Mouse (Mus musculus) liver, adult (tissue): ENCODE data around the gene March1.

ENCODE experiments used
- GATA4 ChIP-seq: IDR thresholded peaks from 2 replicates; pipeline ENCODE4 v1.6.1; 2014; ENCODE audit warnings: mild to moderate bottlenecking, low read length; ENCODE audit not compliant: insufficient replicate concordance

March1 gene

DNA sequence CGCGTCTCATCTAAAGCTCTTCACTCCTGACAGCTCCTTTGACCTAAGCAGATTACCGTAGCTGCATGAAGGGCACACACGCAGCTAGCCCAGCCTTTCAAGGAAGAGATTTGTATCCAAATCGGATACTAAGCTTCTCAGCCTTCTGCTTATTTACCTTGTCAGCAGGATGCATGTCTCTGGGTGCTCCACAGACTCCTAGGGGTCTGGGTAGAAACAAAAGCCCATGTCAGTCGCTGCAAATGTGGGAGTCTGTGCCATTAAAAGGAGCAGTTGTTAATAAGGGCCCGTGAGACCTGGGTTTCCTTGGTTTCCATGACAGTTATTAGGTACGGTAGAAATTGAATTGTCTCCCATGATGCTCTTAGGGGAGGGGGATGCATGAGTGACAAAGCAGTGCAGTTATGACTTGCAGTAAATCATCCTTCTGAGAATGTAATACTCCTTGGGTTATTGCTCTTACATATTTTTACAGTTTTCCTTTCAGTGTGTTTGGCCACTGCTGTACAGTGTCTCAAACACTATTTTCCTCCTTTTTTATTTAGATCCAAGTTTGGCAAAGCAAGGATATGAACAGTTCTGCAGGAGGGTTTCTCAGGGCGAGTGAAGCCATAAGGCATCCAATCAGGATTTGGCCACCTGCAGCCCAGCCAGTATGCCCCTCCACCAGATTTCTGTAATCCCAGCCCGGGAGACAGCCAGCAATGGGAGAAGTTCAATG is 349.0 kb downstream of the March1 start:
- no peak for TF ChIP-seq GATA4

GRCm38 (mm10) chr8:65967223-65967778 is 349.6 kb downstream of the March1 start:
- TF ChIP-seq GATA4, result no peak

DNA sequence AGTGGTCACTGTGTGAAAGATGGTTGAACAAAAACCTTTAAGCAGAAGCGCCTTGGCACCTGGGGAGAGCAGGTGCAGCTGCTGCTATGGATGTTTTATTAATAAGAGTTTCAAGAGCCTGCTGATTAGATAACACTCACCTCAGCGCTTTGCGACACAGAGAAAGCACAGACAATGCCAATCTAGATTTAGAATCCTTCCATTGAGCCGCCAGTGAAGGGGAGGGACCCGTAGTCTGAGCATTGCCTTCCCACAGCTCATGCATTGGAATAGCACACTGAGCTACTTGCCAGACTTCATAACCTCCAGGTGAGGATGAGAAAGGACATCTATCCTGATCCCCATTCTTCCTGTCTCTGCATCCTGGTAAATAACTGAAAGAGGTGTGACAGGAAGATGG is 359.2 kb downstream of the March1 start:
- no peak for TF ChIP-seq GATA4

GRCm38 (mm10) chr8:65982039-65982438 is 364.3 kb downstream of the March1 start:
- TF ChIP-seq GATA4, result no peak

DNA sequence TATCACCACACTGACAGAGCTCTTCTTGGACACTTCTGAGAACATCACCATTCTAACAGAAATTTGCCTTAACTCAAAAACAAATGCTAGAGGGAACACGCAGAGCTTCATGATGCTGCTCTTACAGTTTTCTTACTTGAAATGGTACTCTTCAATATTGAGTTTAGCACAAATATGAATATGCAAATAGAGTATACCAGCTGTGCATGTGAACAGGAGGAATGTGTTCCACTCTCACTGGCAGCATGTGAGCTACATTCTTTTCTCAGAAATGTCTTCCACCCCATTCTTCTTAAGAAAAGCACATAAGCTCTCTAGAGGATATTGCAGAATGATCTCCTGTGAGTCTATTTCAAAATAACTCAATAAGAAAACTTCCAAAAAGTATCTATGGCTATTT is 370.0 kb downstream of the March1 start:
- TF ChIP-seq GATA4, result no peak

- no peak for TF ChIP-seq GATA4
These were observed 405.1 kb downstream of the March1 start for GRCm38 (mm10) chr8:66022815-66023214.

DNA sequence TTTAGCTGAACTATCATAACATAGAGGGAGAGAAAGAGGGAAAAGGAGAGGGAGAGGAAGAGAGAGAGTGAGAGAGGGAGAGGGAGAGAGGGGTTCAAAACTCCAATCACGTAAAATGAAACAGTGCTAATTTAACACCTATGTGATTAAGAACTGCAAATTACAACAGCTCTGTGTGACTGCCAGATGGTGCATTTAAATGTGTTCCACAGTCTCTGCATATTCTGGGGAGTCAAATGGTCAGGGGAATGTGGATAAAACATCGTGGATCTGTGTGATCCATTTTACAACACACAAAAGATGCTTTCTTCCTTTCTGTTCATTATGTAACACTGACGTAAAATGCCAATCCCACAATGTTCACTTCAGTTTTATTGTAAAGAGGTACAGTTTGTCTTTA is 416.0 kb downstream of the March1 start:
- TF ChIP-seq GATA4, result no peak

DNA sequence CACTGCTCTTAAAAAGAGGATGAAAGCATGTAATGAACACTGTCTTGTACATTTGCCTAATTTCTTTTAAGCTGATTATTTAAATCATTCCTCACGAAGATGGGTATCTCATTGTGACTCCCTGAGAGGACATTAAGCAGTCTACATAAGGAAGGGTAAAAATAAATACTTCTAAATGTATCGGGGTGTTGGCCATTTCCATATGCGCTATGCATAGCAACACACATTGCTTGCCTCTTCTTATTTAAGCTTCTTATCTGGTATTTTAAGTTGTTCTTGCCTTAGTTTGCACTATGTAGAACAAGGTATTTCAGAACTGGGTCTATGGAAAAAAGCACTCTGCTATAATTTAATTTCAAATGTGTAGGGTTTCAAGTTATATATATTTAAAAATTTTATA is 416.7 kb downstream of the March1 start:
- TF ChIP-seq GATA4, result no peak

- no peak for TF ChIP-seq GATA4
These were observed 476.5 kb downstream of the March1 start for GRCm38 (mm10) chr8:66094152-66094551.

DNA sequence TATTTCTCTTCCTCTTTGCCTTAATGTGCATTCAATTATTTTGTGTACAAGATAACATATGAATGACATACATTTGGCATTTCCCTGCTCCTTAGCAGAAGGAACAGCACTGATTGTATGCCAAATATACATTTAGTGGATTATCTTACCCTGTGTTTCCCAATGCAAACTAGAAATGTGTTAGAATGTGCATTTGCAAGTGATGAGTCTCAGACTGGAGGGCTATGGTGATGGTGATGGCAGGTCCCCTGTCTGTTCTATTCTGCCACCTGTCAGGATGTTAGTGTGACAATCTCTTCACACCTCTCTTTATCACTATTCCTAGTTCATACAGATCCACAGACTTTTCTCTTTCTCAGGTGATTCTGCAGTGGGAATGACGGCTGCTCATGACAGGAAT is 480.4 kb downstream of the March1 start:
- TF ChIP-seq GATA4, result no peak

- TF ChIP-seq GATA4, result no peak
These were observed 501.6 kb downstream of the March1 start for GRCm38 (mm10) chr8:66119294-66119693.

- no peak for TF ChIP-seq GATA4
These were observed 541.9 kb downstream of the March1 start for GRCm38 (mm10) chr8:66159648-66160047.

- TF ChIP-seq GATA4, result no peak
These were observed 549.1 kb downstream of the March1 start for GRCm38 (mm10) chr8:66166835-66167234.

GRCm38 (mm10) chr8:66167405-66168173 is 549.9 kb downstream of the March1 start:
- TF ChIP-seq GATA4, result no peak

GRCm38 (mm10) chr8:66179336-66179735 is 561.6 kb downstream of the March1 start:
- no peak for TF ChIP-seq GATA4

DNA sequence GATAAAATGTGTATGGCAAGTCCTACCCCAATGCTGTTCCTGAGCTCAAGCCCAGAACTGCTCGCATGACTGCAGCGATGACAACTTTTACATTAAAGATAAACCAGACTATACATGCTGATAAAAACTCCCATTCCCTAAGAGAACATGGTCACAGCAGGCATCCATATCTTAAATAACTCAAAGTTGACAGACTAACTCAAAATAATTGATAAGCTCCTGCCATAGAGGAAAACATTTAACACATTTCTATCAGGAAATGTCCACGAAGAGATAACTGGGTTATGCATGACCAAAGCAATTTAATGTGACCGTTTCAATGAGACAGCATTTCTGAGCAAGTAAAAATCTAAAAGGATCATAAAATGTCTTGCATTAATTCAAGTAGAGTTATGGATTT is 563.6 kb downstream of the March1 start:
- no peak for TF ChIP-seq GATA4

GRCm38 (mm10) chr8:66182257-66182656 is 564.6 kb downstream of the March1 start:
- TF ChIP-seq GATA4, result no peak

GRCm38 (mm10) chr8:66183454-66183853 is 565.8 kb downstream of the March1 start:
- TF ChIP-seq GATA4, result no peak
